Mouse (Mus musculus): Measurements from ENCODE around the gene Otop3.

GRCm38 (mm10) chr11:115344967-115345366 is 10.4 kb downstream of the Otop3 start:
- TF ChIP-seq CTCF (IDR thresholded peaks at IDR 0.05) (no peak), POLR2A (IDR thresholded peaks at IDR 0.05; ENCODE audit: insufficient read depth, low read depth, low read length) (no peak), EP300 (IDR thresholded peaks at IDR 0.05; ENCODE audit: insufficient read depth, low read depth, low read length) (no peak)
